Mouse (Mus musculus) T-helper 1 cell (primary cell): ENCODE results near the gene Phf20.
"Not testable (repeated sequence)": the region's sequence is repeated elsewhere in the genome, so short reads cannot be mapped to it uniquely, and the experiment has no call there.

Source experiments
- in situ Hi-C: fragments of 300-600 bp; cut with MboI, MseI; formaldehyde crosslinking; loops from one replicate; pipeline ENCODE4 v1.15.1; 2025; ENCODE audit warnings: high pct_unique_total_duplicates

The Phf20 gene

DNA sequence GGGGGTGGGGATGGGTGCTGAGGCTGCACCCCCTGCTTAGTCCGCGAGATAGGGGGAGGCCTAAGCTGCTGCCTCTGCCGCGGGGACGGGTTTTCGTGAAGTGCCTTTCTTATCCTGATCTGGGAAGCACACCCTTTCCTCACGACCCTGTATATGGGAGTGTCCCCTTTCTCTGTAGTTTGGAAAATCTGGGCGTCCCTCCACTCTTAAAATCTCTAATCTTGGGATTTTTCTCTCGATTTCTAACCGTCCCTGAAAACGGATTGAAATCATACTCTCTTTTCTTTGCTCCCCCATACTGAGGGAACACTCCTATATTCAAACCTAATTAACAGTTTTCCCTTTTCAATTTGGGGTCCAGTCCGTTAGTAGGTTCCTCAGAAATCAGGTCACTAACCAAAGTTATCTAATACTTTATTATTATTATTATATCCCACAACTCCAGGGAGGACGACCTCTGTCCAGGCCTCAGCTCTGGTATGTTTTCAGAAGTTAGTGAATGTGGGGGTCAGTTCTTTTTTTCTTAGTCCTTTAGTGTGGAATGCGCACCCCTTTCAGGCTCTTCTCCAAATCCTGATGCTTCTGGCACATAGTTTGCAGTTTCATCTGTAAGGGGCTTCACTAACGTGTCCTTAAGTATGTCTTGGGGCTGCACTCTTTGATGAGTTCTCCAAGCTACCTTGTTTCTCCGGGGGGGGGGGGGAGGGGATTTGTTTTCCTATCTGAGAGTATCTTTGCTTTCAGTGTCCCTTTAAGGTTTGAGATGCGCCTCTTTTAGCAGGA lies 1.1 kb downstream of the Phf20 start:
- in situ Hi-C loops, result no loop called here

DNA sequence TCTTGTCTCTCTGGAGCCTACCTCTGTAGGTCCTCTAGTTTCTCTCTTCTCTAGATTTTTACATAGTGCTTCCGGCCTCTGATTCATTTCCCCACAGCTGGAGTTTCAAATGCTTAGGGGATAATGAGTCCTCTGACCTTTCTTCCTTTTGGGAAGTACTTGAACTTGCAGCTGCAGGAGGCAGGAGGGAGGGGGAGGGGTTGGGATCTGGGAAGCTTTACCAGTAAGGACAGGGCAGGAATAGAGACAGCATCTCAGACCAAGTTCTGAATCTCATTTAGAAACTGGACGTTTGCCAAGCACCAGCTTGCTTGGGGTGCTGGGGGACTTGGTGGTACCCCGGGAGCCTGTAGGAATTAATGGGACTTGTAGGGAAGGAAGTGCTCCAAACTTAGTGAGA lies 3.7 kb downstream of the Phf20 start:
- in situ Hi-C loops, result no loop called here

DNA sequence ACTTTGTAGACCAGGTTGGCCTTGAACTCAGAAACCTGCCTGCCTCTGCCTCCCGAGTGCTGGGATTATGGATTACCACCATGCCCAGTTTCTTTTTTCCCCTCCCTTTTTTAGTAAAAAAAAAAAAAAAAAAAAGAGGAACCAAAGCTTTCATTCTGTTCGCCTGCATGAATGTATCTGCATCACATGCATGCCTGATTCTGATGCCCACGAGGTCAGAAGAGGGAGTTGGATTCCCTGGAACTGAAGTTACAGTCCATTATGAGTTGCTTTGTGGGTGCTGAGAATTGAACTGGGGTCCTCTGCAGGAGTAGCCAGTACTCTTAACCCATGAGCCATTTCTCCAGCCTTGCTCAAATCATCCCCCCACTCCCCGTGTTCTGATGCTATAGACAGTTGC lies 5.2 kb downstream of the Phf20 start:
- in situ Hi-C loops, result no loop called here

DNA sequence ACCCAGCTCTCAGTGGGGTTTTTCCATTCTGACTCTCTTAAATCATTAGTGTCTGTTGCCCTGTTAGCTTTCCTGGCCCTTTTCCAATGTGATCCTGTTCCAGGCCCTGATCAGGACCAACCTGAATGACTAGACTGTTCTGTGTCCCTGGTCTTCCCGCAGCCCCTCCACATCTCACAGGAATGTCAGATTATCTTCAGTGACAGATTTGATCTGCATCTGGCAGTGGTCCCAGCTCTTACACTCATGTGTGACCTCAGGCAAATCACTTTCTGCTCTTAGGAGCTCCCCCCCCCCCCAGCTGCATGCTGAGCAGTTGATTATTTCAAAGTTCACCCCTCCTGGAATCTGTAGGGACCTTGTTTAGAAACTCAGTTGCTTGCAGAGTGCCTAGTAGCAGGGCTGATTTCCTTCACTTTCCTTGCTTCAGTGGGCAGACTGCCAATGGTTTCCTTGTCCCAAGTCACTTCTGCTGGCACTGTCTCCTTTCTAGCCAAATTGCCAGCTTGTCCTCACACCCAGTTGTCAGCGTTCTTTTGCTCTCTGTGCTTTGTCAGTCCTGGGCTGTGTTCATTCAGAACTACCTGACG lies 6.7 kb downstream of the Phf20 start:
- in situ Hi-C loops, result no loop called here

DNA sequence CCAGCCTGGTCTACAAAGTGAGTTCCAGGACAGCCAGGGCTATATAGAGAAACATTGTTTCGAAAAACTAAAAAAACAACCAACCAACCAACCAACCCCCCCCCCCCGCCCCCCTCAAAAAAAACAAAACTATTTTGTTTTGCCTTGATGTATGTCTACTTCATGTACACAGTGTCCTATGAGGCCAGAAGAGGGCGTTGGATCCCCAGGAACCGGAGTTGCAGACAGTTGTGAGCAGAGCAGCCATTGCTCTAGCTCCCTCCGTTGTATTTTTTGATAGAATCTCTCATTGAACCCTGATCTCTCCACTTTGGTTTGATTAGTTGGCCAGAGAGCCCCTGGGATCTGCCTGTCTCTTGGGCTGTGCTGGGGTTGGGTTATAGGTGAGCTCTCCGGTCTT lies 7.7 kb downstream of the Phf20 start:
- in situ Hi-C loops, result no loop called here

DNA sequence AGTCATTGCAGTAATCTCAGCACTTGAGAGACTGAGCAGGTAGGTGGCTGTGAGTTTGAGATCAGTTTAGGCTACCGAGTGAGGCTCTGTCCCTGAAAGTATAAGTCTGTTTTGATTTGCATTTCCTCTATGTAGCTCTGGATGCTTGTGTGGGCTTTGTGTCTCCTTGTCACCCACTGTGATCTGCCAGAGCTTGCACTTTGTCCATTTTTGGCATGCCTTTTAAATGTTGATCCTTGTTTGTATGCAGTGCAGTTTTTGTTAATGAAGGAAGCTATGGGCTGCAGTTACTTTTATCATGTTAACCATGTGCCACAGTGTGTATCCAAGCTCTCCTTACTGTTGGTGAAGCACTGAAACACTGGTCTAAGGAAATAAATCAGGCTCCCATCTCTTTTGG lies 21.5 kb downstream of the Phf20 start:
- in situ Hi-C loops, result no loop called here

DNA sequence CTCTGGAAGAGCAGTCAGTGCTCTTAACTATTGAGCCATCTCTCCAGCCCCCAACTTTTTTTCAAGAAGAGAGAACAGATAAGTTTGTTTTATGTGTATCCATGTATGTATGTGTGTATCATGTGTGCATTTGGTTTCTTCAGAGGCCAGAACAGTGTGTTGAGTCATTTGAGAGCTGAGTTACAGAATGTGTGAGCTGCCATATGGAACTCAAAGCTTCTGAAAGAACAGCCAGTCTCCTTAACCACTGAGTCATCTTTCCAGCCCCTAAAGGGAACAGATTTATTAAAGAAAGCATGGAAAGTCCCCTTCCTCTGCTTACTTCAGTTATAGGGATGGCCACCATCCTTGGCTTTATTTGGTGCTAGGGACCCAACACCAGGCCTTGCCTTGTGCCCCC lies 25.8 kb downstream of the Phf20 start:
- in situ Hi-C loops, result no loop called here

DNA sequence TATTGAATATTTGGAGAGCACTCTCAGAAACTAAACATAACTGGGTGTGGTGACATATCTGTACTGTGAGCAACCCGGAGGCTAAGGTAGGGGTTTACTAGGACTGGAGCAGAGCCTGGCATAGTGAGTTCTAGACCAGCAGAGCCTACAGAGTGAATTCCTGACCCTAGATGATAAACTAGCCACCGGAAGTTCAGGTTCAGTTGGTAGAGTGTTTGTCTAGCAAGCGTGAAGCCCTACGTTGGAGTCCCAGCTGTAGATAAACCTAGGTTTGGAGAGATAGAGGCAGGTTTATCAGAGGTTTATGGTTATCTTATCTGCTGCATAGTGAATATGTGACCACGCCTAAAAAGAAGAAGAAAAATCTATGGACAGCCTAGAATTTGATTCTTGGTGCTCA lies 27.8 kb downstream of the Phf20 start:
- in situ Hi-C loops, result no loop called here

DNA sequence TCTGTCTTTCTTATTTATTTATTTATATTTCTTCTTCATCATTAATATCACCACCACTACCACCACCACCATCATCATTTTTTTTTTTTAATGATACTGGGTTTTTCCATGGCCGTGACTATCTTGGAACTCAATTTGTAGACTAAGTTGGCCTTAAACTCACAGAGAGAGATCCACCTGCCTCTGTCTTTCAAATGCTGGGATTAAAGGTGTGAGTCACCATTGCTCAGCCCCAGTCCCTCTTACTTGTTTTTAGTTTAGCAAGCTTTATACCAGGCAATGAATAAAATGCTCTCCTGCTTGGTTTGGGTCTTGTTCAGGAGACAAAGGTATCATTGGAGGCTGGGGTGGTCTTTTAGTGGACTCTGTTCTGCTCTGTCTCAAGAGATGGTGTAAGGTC lies 31.4 kb downstream of the Phf20 start:
- in situ Hi-C loops, result no loop called here

DNA sequence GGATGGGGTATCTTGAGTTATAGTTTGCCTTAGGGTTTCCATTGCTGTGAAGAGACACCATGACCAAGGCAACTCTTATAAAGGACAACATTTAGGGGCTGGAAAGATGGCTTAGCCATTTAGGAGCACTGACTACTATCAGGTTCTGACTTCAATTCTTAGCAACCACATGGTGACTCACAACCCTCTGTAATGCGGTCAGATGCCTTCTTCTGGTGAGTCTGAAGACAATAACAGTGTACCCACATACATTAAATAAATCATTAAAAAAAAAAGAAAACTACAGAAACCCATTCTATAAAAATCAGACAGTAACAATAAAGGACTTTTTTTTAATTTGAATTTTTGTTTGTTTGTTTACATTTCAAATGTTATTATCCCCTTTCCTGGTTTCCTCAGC lies 32.9 kb downstream of the Phf20 start:
- in situ Hi-C loops, result no loop called here

DNA sequence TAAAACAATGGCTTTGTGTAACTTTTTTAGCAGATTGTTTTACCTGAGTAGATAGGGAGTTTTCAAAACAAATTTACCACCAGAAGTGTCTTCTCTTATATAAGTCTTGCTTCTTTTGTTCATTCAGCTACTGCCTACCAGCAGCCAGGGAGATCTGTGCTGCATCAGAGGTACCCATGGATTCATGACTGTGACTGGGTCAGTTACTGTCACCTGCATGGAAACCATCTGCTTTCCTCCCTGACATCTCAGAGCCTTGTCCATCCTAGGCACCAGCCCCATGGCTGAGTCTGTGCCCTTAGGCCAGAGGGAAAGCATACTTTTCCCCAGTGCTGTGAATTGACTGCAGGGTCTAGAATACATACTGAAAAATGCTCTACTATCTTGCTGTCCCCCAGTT lies 35.1 kb downstream of the Phf20 start:
- in situ Hi-C loops, result no loop called here

DNA sequence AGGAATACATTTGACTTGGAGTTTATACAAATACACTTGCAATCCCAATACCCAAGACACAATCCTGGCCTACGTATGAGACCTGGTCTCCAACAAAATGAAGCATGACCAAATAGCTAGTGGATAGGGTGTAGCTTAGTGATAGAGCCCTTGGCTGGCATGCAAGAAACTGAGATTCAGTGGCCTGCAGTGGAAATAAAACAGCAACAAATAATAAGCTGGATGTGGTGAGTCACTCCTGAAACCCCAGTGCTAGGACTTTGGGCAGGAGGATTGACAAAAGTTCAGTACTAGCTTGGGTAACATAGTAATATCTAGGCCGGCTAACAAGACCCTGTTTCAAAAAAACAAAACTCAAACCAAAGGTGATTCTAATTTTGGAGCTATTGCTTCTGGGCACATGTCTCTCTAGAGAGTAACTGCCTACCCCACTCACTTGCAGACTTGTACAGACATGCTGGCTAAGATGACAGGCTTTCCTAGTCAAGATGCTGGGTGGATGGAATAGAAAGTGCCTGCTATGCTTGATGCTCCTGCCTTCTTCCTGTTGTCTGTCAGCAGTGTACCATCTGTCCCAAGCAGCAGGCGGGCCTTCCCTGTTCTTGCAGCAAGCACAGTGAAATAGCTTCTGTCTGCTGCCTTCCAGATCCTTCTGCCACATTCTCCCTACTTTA lies 37.1 kb downstream of the Phf20 start:
- in situ Hi-C loops, result no loop called here

DNA sequence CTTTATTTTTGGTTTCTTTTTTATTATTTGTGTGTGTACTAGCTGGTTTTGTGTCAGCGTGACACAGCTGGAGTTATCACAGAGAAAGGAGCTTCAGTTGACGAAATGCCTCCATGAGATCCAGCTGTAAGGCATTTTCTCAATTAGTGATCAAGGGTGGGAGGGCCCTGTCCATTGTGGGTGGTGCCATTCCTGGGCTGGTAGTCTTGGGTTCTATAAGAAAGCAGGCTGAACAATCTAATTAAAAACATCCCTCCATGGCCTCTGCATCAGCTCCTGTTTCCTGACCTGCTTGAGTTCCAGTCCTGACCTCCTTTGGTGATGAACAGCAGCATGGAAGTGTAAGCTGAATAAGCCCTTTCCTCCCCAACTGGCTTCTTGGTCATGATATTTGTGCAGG lies 37.8 kb downstream of the Phf20 start:
- in situ Hi-C loops, result not testable (repeated sequence)

DNA sequence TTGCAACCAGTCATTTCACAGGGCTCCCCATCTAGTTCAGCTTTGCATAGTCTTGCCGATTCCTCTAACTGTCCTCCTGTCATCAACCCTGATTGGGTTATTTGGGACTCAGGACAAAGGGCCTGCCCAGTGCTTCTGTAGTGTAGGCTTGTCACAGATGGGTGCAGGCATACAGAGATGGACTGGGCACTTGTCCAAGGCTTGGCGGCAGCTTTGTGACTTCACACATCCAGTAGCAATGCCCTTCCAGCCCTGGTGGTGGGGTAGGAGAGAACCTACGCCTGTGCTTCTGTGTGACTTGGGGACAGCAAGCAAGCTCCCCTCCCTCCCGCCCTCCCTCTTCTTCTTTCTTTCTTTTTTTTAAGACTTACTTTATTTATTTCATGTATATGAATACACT lies 39.6 kb downstream of the Phf20 start:
- in situ Hi-C loops, result no loop called here

DNA sequence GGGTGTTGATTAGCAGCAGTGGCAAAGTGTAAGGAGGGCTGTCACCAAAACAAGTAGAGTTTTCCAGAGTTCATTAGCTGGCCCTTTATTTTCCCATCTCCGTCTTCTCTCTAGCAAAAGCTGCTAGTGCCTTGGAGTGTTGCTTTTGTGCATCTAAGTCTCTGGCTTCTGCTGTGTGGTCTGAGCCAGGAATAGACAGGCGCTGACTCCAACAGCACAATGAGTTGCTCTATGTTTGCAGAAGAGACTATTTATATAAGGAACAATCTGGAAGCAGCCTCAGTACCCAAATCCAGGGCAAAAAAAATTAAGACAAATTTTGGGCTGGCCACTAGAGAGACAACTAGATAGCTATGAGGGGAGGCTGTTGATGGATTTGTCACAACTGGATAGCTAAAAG lies 45.4 kb downstream of the Phf20 start:
- in situ Hi-C loops, result no loop called here

DNA sequence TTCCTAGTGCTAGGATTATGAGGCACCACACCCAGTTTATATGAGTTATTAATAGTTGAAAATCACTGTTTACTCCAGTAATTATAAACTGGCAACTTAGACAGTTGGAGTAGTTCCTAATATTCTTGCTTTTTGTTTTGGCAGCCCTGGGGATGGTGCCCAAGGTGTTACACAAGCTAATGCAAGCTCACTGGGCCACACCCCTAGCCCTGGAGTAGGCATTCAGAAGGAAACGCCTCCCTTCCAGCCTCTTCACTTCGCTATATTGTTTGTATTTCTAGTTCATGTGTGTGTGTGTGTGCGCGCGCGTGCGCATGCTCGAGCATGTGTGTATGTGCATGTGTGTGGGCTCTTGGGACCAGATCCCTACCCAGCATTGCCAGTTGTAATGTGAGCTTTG lies 46.7 kb downstream of the Phf20 start:
- in situ Hi-C loops, result no loop called here

DNA sequence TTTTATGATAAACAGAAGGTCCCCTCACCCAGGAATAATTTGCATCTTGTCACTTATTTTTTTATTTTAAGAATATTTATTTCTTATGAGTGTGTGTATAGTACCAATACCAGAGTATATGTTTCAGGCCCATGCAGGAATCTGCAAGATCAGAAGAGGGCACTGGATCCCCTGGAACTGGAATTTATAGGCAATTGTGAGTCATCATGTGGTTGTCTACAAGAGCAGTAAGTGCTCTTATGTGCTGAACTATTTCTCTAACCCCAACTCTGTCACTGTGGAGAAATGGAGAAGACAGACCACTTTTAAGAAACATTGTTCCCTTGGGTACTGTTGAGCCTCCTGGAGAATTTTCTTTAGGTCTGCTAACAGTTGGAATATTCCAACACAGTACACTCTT lies 51.3 kb downstream of the Phf20 start:
- in situ Hi-C loops, result no loop called here

DNA sequence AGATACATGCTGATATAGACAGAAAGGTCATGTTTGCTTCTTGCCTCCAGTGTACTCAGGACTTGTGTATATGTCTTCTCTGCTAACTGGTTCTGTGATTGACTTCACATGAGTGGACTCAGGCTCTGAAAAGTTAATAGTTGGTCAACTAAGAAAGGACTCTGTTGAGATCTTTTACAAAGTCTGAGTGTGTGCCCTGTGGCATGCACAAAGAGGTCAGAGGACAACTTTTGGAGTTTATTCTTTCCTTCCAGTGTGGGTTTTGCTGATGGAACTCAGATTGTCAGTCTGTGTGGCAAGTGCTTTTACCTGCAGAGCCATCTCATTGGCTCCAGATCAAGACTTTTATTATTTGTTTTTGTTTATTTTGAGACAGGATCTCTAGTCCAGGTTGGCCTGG lies 54.5 kb downstream of the Phf20 start:
- in situ Hi-C loops, result no loop called here

DNA sequence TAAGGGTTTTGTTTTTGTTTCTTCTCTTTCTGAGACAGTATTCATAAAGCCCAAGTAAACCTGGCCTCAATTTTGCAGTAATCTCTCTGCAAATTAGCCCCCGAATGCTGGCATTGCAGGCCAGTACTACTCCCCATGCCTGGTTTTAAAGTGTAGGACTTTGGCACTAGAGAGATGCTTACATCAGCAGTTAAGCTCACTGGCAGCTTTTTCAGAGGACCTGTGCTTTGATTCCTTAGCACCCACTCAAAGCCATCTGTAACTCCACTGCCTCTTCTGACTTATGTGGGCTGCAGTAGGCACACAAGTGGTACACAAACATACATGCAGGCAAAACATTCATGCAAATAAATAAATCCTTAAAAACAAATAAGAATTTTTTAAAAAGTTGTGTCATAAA lies 55.0 kb downstream of the Phf20 start:
- in situ Hi-C loops, result no loop called here

DNA sequence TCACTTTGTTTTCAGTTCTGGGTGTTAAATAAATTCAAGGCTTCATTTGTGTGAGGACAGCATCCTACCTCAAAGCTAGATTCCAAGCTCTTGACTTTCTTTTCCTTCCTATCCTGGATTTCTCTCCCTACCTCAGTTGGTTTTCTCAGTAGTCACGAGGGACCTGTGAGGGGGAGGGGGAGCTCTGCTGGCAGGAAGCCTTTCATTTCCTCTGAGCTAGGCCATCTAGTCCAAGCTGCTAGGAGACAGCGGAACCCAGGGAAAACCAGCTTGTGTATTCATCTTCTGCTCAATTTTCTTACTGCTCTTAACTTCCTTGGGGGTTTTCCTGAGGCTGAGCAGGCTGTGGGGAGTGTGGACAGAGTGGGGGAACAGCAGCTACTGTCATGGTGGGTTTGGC lies 60.8 kb downstream of the Phf20 start:
- in situ Hi-C loops, result no loop called here

DNA sequence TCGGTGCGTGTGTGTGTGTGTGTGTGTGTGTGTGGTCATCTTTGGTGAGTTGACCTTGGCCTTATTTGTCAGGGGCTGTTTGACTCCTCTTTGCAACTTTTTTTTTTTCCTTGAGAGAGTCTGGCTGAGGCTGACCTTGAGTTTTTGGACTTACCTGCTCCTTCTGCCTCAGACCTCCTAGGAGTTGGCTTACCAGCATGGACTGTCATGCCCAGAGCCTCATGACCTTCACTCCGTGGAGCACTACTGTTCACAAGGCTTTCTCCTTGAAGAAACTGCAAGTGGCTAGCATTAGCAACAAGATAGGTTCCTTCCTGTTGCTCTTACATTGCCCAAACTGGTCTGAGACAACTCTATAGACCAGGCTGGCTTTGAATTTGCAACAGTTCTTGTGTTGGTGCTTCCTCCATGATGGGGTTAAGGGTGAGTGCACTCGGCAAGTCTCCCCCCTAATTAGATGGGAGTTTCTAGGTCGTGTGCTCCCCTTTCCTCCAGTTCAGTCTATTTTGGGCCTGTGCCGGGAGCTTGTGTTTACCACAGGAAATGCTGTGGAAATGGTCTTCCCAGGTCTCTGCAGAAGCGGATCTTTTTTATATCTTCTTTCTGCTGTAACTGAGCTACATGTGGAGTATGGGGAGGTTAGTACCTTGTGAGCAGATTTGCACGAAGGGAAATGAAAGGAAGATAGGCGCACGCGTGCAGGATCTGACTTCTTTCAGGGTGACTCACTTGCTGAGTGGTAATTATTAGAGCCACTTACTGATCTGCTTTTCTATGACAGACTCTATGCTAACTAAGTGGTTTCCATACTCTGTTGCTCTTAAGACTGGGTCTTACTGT lies 61.9 kb downstream of the Phf20 start:
- in situ Hi-C loops, result no loop called here

DNA sequence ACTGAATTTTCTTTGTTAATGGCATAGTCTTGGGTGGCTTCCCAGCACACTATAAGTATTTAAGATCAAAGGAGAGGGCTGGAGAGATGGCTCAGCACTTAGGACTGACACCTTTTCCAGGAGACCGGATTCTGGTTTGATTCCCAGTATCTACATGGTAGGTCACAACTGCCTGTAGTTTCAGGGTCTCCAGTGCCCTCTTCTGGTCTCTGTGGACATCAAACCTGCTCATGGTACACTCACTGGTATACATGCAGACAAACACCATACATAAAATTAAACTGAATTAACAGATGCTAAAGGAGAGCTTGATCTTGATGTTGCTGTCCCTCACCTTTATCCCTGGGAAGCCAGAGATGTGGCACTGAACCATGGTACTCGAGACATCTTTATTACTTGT lies 64.7 kb downstream of the Phf20 start:
- in situ Hi-C loops, result no loop called here
